Mouse (Mus musculus) cortical plate, adult 2 months (tissue): Measurements from ENCODE around the gene Emid1. TPM values are rescaled to one million over a fixed set of nuclear protein-coding genes. Genes with fewer than 3 reads are reported as not detected.

Source experiments
- H3K27ac ChIP-seq: fragments of 200-500 bp; 2 replicates; pipeline ENCODE4 v1.5.1; 2012; ENCODE audit warnings: low read length, control low read depth, inconsistent platforms; ENCODE audit not compliant: insufficient read depth
- H3K4me1 ChIP-seq: fragments of 200-500 bp; 2 replicates; pipeline ENCODE4 v1.6.1; 2011; ENCODE audit warnings: low read length; ENCODE audit not compliant: control insufficient read depth, insufficient read depth
- H3K4me3 ChIP-seq: fragments of 200-500 bp; 2 replicates; pipeline ENCODE4 v1.5.1; 2011; ENCODE audit warnings: mild to moderate bottlenecking, low read length, control low read depth; ENCODE audit not compliant: insufficient read depth
- CTCF ChIP-seq: fragments of 200-500 bp; IDR thresholded peaks from 2 replicates; pipeline ENCODE4 v1.5.1; 2011; ENCODE audit warnings: mild to moderate bottlenecking, control low read depth, low read length; ENCODE audit not compliant: insufficient read depth; ENCODE audit errors: extremely low read depth
- POLR2A ChIP-seq: fragments of 200-500 bp; IDR thresholded peaks from 2 replicates; pipeline ENCODE4 v1.6.1; 2011; ENCODE audit warnings: mild to moderate bottlenecking, low read length, control low read depth; ENCODE audit not compliant: insufficient read depth; ENCODE audit errors: extremely low read depth
- polyA plus RNA-seq: library from polyadenylated mRNA; depleted of rRNA; stranded (reverse); fragments of >200 nt; gene quantifications from 2 replicates; pipeline ENCODE4 v1.2.3, GENCODE M21; 2012

Emid1 gene
- polyA plus RNA-seq, 1 experiment, result 8.1 TPM

DNA sequence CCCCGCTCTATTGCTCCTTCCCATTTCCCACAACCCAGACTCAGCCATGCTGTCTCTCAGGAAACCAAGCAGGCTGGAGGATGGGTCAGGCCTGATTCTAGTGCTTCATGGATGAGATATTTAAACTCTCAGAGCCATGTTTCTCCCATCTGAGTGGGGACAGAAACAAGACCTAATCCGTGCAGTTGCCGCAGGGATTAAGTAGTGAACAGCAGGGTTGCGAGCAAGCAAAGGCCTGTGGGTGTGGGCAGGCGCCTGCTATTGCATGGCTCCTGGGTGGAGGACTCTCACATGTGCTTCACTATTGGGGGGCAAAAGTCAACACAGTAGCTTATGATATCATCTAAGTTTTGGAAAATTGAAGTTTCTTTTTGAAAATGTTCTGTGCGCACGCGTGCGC, 32.8 kb upstream of the Emid1 start:
- H3K4me1 ChIP-seq, result no peaks in the 10 kb centered on the region
- H3K4me3 ChIP-seq, result no peak overlapping the region
- TF ChIP-seq CTCF, result no peak
- no peak for TF ChIP-seq POLR2A
- H3K27ac ChIP-seq, result no peak overlapping the region

DNA sequence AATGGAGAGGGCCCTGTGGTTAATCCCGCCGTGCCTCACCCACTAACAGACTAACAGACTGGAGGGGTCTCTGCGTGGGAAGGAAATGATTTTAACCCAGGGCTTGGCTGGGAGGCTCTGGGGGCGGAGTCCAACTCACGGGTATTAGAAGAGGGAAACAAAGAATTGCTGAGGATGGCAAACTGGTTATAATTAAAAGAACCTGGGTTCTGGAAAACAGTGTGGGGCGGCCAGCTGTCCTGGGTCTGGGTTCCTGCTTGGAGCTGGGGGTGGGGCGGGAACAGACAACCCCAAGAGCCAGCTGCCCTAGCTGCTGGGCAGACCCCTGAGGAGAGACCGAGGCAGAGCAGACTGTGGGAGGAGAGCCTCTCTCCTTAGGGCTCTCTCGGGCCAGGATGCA, 32.2 kb upstream of the Emid1 start:
- Histone ChIP-seq H3K27ac (no peak overlapping the region), H3K4me1 (no peaks in the 10 kb centered on the region), H3K4me3 (no peak overlapping the region)
- no peak for TF ChIP-seq CTCF
- TF ChIP-seq POLR2A, result no peak

DNA sequence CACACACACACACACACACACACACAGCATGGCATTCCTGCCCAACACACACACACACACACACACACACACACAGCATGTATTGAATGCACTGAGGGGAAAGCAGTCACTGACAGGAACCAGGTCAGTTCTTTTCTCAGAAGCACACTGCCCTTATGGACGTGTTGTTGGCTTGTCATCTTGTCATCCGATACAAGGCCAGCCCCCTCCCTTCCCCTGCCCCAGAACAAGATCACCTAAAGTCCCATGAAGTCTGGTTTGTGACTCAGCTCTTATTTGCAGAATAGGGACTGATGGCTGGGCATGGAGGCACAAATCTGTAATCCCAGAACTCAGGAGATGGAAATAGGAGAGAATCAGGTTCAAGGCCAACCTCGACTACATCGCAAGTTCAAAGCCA, 30.8 kb upstream of the Emid1 start:
- TF ChIP-seq CTCF (no peak), POLR2A (no peak)
- Histone ChIP-seq H3K4me1 (no peaks in the 10 kb centered on the region), H3K27ac (no peak overlapping the region), H3K4me3 (no peak overlapping the region)

DNA sequence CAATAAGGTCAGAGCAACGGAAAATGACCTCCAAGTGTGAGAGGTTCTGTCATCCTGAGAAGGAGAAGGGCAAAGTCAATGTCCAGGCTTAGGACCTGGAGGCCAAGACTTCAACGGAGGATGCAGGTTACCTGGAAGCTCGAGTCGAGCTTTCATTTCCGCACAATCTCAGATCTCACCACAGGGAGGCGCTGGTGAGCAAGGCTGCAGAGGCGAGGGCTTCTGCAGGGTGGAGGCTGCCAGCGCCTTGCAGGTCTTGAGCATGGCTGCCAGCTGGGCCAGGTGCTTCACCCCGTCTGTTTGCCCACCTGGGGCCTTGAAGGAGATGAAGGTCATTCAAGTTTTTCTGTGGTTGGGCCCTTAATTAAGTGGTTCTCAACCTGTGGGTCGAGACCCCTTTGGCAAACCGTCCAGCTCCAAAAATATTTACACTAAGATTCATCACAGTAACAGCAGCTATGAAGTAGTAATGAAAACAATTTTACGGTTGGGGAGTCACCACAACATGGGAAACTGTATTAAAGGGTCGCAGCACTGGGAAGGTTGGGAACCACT, 29.9 kb upstream of the Emid1 start:
- Histone ChIP-seq H3K4me1 (no peaks in the 10 kb centered on the region), H3K27ac (no peak overlapping the region), H3K4me3 (no peak overlapping the region)
- TF ChIP-seq POLR2A, result no peak
- TF ChIP-seq CTCF, result peak; percentile 92

DNA sequence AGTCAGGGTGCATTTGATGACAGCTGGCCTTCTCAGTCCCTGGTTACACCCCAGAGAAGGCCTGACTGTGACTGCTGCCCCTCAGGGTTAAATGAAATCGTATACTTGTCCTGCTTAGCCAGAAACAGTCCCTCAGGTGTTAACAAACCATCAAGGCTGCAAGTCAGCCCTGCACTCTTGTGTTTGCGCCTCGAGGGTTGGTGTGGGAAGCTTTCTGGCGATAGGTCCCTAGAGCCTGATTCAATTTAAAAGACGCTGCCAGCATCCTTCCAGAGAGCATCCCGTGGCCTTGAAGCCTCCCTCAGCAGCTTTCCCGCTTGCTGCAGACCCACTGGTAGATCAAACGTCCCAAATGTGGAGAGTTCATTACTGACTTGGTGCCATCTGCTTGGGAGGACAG, 27.3 kb upstream of the Emid1 start:
- no peak overlapping the region for H3K4me3 ChIP-seq
- no peaks in the 10 kb centered on the region for H3K4me1 ChIP-seq
- no peak overlapping the region for H3K27ac ChIP-seq
- TF ChIP-seq CTCF (no peak), POLR2A (no peak)

DNA sequence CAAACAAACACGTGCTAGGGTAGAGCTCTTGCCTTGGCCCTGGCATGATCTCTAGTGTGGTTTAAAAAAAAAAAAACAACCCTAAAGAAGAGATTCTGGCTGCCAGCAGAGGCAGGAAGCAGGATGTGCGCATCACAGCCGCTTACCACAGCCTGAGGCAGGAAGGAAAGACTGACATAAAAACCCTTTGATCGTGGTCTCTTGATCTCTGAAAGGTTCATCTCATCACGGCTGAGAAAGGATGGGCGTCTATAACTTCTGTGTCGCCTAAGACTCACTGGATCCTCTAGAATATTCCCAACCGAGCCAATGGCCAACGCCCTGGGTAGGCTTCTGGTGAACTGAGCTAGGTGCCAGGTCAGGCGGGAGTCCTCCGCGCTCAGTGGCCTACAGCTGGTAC, 25.1 kb upstream of the Emid1 start:
- Histone ChIP-seq H3K27ac (no peak overlapping the region), H3K4me3 (no peak overlapping the region), H3K4me1 (no peaks in the 10 kb centered on the region)
- TF ChIP-seq POLR2A, result no peak
- no peak for TF ChIP-seq CTCF

DNA sequence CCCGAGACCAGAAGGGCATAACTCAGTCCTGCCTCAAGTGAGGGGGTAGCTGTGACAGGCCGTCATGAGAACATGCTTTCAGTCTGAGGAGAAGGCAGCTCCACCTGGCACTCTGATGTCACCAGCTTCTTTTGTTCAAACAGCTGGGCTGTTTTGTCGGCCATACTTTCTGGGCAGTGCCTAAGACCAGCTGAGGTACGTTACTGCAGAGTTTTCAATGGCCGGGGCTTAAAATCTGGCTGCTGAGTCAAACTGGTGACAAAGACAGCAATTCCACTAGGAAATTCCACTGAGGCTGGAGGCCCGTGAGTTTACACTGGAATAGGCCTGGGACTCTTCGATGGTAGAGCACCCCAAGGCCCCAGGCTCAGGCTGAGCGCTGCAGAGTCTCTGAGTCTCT, 24.6 kb upstream of the Emid1 start:
- Histone ChIP-seq H3K4me1 (no peaks in the 10 kb centered on the region), H3K4me3 (no peak overlapping the region), H3K27ac (no peak overlapping the region)
- TF ChIP-seq CTCF (no peak), POLR2A (no peak)

DNA sequence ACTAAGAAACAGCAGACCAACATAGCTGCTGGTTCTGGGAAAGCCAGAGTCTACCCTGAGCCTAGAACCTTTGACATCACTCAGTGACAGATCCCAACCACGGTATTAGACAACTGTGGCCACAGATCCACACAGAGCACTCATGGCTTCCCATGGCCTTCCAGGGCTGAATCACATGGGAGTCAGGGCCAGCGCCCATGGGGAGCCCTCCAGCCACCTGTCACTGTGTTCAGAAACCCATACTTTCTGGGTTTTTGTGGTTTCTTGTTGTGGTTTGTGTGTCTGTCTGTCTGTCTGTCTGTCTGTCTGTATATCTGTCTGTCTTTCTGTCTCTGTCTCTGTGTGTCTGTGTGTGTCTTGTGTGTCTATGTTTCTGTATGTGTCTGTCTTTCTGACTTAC, 23.8 kb upstream of the Emid1 start:
- no peak overlapping the region for H3K4me3 ChIP-seq
- no peak overlapping the region for H3K27ac ChIP-seq
- no peaks in the 10 kb centered on the region for H3K4me1 ChIP-seq
- no peak for TF ChIP-seq CTCF
- TF ChIP-seq POLR2A, result no peak

DNA sequence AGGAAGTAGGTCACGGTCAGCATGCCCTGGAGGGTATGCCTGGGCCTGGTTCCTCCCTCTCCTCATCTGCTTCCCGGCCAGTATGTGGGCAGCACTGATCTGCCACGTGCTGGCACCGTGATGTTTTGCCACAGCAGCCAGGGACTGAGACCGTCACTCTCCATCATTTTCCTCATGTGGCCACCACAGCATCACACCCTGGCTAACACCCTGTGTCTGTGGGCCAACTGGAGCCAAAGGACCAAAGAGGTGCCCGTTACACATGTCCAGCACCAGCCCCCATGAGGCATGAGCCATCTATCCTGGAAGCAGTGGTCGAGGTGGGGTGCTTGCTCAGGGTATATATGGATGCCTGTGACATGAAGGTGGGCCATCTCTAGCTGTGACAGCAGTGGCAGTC, 23.1 kb upstream of the Emid1 start:
- TF ChIP-seq CTCF, result no peak
- TF ChIP-seq POLR2A, result no peak
- Histone ChIP-seq H3K4me1 (no peaks in the 10 kb centered on the region), H3K27ac (no peak overlapping the region)

DNA sequence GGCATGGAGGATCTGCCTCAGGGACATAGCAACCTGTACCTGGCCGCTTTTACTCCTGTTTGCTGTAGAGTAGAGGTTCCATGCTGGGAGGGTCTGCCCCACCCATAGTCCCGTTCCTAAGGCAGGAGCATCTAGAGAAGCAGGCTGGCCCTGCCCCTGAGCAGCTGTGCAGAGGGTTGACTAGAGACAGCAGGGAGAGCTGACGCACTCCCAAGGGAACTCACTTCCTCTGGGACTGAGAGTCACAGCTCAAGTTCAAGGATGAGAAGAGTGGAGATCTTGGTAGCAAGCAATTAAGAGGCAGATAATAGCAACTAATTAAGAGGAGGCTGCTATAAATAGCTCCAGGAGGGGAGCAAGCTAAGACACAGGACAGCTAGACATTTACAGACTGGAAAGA, 20.8 kb upstream of the Emid1 start:
- H3K4me1 ChIP-seq, result no peaks in the 10 kb centered on the region
- TF ChIP-seq CTCF (no peak), POLR2A (no peak)
- H3K27ac ChIP-seq, result no peak overlapping the region
- no peak overlapping the region for H3K4me3 ChIP-seq

More for the DNA sequence above, 23.1 kb upstream of the Emid1 start:
- H3K4me3 ChIP-seq, result no peak overlapping the region
